Mouse (Mus musculus) liver, embryonic 14.5 days (tissue): ENCODE measurements around the gene Zfp791.

ENCODE experiments used
- CTCF ChIP-seq: IDR thresholded peaks from 2 replicates; pipeline ENCODE4 v1.5.1; 2016; ENCODE audit warnings: antibody characterized with exemption, low read depth, control low read depth
- EP300 ChIP-seq: IDR thresholded peaks from 2 replicates; pipeline ENCODE4 v1.6.1; 2016; ENCODE audit warnings: antibody characterized with exemption, low read depth

GRCm38 (mm10) chr8:85081216-85081555, 41.7 kb downstream of the Zfp791 start, which contains the start of gene Wdr83:
- TF ChIP-seq CTCF (no peak), EP300 (no peak)
